Mouse (Mus musculus): ENCODE results near the gene Casp6.

Casp6 gene

DNA sequence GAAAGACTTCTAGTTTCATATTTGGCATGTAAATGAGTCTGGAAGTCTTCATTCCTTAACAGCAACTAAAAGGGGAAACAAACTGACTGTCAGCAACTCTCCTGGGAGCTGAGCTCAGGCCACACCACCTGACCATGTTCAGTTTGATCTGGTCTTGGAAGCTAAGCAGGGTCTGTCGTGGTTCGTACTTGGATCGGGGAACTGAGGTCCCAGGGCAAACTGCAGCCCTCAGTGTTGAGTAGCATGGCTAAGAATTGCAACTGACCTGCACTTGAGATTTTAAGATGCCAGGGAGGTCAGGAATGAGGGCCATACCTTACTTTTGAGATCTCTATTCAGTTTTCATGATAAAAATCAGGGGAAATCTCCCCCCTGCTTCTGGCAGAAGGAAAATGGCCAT lies 24.6 kb downstream of the Casp6 start:
- no peak for DNase-seq

DNA sequence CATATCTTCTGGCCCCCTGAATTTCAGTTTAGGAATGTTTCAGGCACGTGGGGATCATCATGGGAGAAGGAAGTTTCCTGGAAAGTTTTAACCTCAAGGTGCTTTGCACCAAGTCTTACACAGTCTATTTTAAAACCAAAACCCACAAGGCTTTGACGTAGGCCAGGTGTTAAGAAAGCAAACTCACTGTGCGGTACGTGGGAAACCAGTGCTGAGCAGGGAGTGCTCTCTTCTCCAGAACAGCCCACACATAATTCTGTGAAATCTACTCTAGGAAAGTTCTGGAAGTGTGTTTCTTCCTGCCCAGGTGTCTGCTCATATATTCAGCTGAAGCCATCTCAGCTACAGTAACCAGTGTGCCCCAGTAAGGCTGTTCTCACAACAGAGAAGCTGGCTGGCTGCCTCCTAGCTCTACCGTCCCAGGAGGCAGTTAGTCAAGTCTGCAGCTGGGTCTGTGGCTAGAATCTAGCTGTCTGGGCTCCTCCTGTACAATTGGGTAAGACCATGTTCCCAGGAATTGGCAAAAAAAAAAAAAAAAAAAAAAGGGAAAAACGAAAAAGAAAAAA lies 29.1 kb downstream of the Casp6 start:
- DNase-seq: peak; percentile 39

DNA sequence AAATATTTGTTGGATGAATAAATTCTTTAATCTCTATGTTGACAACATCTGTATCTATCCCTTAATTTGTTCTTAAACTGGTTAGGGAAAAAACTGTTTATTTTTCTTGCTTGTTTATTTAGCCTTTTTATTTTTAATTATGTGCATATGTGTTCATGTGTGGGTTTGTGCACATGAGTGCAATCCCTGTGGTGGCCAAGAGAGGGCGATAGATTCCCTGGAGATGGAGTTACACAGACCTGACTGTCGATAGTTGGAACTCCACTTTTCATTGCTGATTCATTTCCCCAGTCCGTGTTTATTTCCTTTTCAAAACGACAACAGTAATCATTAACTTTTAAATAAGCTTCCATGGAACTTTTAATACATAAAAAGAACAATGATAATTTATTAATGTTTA lies 31.2 kb downstream of the Casp6 start:
- DNase-seq: no peak

GRCm38 (mm10) chr3:129936561-129936960 lies 35.3 kb downstream of the Casp6 start:
- DNase-seq: no peak

DNA sequence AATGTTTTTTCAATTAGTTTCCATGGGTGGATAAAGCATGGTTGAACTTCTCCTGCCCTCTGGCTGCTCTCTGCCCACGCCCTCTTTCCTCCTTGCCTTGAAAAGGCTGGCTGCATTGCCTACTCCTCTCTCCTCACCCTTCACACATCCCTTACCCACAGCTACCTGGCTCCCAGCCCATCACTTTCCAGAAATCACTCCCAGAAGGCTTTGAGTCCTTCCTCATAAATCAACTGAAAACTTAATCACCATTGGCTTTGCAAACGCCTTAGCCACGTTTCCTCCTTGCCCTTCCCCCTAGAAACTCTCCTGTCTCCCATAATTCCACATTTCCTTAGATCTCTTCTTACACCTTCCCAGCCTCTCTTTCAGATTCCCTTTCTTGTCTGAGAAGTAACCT lies 36.6 kb downstream of the Casp6 start:
- no peak for DNase-seq

DNA sequence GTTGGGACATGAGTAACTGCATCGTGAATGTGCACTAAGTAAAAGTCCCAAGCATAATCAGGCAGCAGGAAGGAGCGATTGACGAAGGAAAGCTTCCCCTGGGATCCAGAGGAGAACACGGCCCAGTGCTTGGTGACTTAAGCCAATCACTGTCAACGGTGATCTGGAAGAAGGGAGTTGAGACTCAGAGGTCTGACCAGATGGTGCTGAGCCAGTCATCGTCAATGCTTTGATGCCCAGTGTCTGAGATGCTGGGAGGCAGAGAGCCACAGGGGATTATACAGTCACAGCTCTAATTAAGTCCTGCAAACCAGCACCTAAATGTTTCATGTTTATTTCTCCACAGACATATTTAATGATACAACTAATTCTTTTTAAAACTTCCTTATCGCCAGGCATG lies 37.8 kb downstream of the Casp6 start:
- no peak for DNase-seq

DNA sequence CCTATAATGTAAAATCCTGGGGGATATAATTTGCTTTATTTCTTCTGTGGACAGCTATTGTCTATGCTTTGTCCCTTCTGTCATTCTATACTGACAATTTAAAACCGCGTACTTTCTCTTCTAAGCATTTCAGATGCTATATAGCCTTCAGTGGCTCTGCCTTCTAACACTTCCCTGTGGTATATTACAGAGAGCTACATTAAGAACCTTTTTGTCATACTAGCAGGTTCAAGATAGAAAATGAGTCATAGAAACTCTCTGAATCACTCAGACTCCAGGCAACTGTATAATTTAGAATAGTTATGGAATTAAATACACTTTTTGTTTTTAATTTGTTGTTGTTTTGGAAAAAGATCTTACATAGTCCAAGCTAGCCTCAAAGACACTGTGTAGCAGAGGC lies 39.6 kb downstream of the Casp6 start:
- DNase-seq: no peak

GRCm38 (mm10) chr3:129941291-129941690 lies 40.1 kb downstream of the Casp6 start:
- DNase-seq: no peak

- no peak for DNase-seq
Measured at GRCm38 (mm10) chr3:129943813-129944212, 42.6 kb downstream of the Casp6 start.

DNA sequence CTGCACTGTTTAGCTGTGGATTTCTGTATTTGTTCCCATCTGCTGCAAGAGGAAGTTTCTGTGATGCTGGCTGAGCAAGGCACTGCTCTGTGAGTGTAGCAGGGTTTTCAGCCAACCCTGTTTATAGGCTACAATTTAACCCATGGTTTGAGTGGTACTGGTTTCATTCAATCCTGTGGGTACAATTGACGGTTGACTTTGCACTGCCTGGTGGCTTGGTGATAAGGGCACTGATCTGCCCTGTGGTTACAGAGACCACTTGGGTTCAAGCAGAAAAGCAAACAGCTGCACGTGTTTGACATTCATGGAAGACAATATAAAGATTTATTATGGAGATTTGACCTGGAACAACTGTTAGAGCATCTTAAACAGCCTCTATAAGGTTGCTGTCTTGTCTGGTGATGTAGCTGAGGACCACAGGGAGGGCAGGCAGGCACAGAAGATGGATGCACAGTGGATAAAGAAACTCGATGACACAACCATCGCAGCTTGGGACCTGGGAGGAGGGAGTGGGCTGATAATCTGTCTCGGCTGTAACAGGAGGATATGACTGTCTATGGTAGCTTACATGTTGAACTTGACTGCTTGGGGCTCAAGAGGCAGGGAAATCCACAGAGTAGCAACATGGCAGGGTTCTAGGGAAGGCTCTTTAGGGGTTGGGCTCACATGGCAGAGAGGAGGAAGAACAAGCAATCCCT lies 45.1 kb downstream of the Casp6 start:
- DNase-seq: no peak

GRCm38 (mm10) chr3:129948359-129948758 lies 47.1 kb downstream of the Casp6 start:
- peak; percentile 54 for DNase-seq

DNA sequence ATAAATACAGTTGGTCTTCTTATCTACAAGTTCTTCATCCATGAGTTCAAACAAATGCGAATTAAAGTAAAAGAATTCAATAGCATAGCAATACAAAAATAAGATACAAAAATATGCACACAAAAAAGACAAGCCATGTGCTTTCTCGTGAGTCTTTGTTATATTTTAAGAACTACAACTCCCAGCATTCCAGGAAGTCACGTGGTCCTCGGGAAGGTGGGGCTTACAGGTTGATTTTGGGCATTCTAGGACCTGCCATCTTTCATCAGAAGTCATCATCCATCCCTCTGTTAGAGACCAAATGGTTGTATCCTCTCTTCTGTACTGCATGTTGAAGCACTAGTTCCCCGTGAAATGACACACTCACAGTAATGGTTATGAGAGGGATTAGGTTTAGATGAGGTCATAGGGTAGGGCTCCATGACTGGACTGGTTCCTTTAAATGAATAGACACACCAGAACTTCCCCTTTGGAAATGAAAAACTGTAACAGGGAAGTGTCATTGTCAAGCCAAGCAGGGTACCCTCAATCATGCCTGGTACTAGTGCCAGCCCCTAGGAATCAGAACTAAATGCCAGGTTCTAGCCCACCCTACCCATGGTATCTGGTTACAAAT lies 48.0 kb downstream of the Casp6 start:
- DNase-seq: no peak

DNA sequence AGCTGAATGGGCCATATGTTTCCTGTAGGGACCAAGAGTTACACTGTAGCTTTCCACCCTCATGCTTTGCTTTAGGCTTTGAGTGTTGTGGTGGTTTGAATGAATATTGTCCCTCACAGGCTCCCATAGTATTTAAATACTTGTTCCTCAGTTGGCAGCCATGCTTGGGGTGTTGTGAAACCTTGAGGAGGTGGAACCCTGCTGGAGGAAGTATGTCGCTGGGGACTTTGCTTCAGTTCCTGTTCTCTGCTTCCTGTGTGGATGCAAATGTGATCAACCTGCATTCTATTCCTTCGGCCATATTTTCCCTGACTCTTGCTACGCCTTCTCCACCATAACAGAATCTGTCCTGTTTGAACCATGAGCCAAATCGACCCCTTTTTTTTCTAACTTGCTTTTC lies 52.1 kb downstream of the Casp6 start:
- DNase-seq: no peak

DNA sequence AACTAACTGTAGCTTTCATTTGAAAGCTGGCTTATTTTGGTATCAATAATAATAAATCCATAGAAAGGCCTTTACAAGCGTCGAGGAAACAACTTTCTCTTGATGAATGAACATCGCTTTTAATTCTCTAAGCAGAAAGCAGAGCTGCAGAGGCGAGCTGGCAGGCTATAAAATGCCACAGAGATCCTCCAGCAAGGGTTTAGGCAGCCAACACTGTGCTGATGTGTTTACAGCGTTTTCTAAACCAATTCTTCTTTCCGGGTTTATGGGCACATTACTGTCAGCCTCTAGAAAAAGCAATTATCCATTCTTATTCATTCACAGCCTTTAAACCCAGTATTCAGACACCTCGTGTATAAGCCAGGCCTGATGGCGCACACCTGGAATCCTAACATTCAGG lies 61.3 kb downstream of the Casp6 start:
- DNase-seq: no peak
